Mouse (Mus musculus): ENCODE data around the gene Ppp1r8. TPM values are rescaled to one million over a fixed set of nuclear protein-coding genes. Genes with fewer than 3 reads are reported as not detected.

Gene Ppp1r8
- total and polyA plus RNA-seq, 2 experiments: 9.3 to 10.9 TPM

- no peak for DNase-seq (ENCODE audit: extremely low read depth, low read depth, low spot score)
- Histone ChIP-seq H3K36me3 (ENCODE audit: control insufficient read depth, insufficient read depth, low read length) (peaks cover 11% of the 10 kb centered on the region; the same call in 1 of the 2 replicates), H3K27ac (replicated peaks; ENCODE audit: insufficient read depth, low read depth, low read length) (no peak overlapping the region), H3K4me3 (ENCODE audit: insufficient read depth, low read depth, low read length) (no peak overlapping the region), H3K4me1 (ENCODE audit: control insufficient read depth, insufficient read depth, low read length) (no peaks in the 10 kb centered on the region), H3K27me3 (ENCODE audit: control insufficient read depth, insufficient read depth, low read length) (no peaks in the 10 kb centered on the region), H3K9ac (ENCODE audit: low read depth, low read length) (no peak overlapping the region), H3K79me2 (ENCODE audit: control insufficient read depth, insufficient read depth, low read length) (no peaks in the 10 kb centered on the region)
- TF ChIP-seq CTCF (IDR thresholded peaks at IDR 0.05; ENCODE audit: low read depth, low read length): no peak
- no peak for TF ChIP-seq POLR2A (IDR thresholded peaks at IDR 0.05; ENCODE audit: extremely low read depth, insufficient read depth, low read length)
- WGBS: 88% methylated on average over 4 of the region's 4 CpGs
Observed at GRCm38 (mm10) chr4:132780288-132780687, 62.7 kb downstream of the Ppp1r8 start.

DNA sequence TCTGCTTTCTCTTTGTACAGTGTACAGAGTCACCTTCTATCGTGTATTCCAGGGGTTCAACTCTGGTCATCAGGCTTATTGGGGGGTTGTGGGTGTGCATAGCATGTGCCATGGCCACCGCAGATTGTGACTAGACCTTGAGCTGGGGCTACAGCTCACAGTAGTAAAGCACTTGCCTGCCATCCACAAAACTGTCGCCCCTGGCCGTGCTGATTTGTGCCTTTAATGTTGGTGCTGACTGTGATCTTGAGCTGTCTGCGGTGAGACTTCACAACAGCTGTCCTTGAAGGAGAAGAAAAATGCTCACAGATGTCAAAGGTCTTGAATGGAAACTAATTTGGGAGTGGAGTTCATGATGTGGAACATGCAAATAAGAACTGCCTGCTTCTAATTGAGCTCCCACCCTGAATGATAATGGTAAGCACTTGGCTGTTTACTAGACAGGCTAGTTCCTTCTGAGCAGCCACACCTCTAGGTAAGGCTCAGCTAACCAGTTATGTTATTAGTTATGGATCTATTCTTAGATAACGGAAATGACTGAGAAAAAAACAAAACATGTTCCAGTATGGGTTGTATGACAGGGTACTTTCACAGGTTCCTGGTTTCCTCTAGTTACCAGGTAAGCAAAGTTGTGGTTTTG lies 64.3 kb downstream of the Ppp1r8 start:
- no peaks in the 10 kb centered on the region for H3K79me2 ChIP-seq (ENCODE audit: control insufficient read depth, insufficient read depth, low read length)
- peaks cover 19% of the 10 kb centered on the region; the same call in 1 of the 2 replicates for H3K36me3 ChIP-seq (ENCODE audit: control insufficient read depth, insufficient read depth, low read length)
- no peak for DNase-seq (ENCODE audit: extremely low read depth, low read depth, low spot score)

More for the DNA sequence above, 64.3 kb downstream of the Ppp1r8 start:
- WGBS: 92% methylated on average over 6 of the region's 6 CpGs
- no peak overlapping the region for H3K4me3 ChIP-seq (ENCODE audit: insufficient read depth, low read depth, low read length)
- no peaks in the 10 kb centered on the region for H3K4me1 ChIP-seq (ENCODE audit: control insufficient read depth, insufficient read depth, low read length)
- TF ChIP-seq POLR2A (IDR thresholded peaks at IDR 0.05; ENCODE audit: extremely low read depth, insufficient read depth, low read length) (no peak), CTCF (IDR thresholded peaks at IDR 0.05; ENCODE audit: low read depth, low read length) (no peak)
- no peaks in the 10 kb centered on the region for H3K27me3 ChIP-seq (ENCODE audit: control insufficient read depth, insufficient read depth, low read length)
- no peak overlapping the region for H3K27ac ChIP-seq (replicated peaks; ENCODE audit: insufficient read depth, low read depth, low read length)
- no peak overlapping the region for H3K9ac ChIP-seq (ENCODE audit: low read depth, low read length)

Other genes starting within 250 kb of the Ppp1r8 start
- 6.7 and 6.8 TPM in 2 replicates for gene Eya3, start 204.2 kb downstream of the Ppp1r8 start, total RNA-seq (2014; rRNA removed)
- 9.0 and 9.2 TPM in 2 replicates for gene Eya3, start 204.2 kb downstream of the Ppp1r8 start, polyA plus RNA-seq (2012; rRNA removed)
- gene Xkr8, start 110.6 kb downstream of the Ppp1r8 start, total RNA-seq (2014; rRNA removed): 3.0 and 6.1 TPM in 2 replicates
- 5.9 and 10.1 TPM in 2 replicates for gene Xkr8, start 110.6 kb downstream of the Ppp1r8 start, polyA plus RNA-seq (2012; rRNA removed)
- 0.34 and 0.65 TPM in 2 replicates for gene Smpdl3b, start 85.9 kb downstream of the Ppp1r8 start, total RNA-seq (2014; rRNA removed)
- gene Smpdl3b, start 85.9 kb downstream of the Ppp1r8 start, polyA plus RNA-seq (2012; rRNA removed): 0.16 and 0.34 TPM in 2 replicates
- gene Rpa2, start 74.8 kb downstream of the Ppp1r8 start, total RNA-seq (2014; rRNA removed): 6.6 and 8.1 TPM in 2 replicates
- gene Rpa2, start 74.8 kb downstream of the Ppp1r8 start, polyA plus RNA-seq (2012; rRNA removed): 9.2 and 11.1 TPM in 2 replicates
- 2.5 and 3.0 TPM in 2 replicates for gene Themis2, start 46.8 kb downstream of the Ppp1r8 start, total RNA-seq (2014; rRNA removed)
- gene Themis2, start 46.8 kb downstream of the Ppp1r8 start, polyA plus RNA-seq (2012; rRNA removed): 1.3 and 3.1 TPM in 2 replicates
- 13.6 and 15.2 TPM in 2 replicates for gene Stx12, start 41.3 kb upstream of the Ppp1r8 start, total RNA-seq (2014; rRNA removed)
- gene Stx12, start 41.3 kb upstream of the Ppp1r8 start, polyA plus RNA-seq (2012; rRNA removed): 5.7 and 6.9 TPM in 2 replicates
- 11.3 and 11.6 TPM in 2 replicates for gene Fam76a, start 79.4 kb upstream of the Ppp1r8 start, total RNA-seq (2014; rRNA removed)
- 4.9 and 5.8 TPM in 2 replicates for gene Fam76a, start 79.4 kb upstream of the Ppp1r8 start, polyA plus RNA-seq (2012; rRNA removed)
- gene Fgr, start 130.9 kb upstream of the Ppp1r8 start, total RNA-seq (2014; rRNA removed): 1.2 and 1.3 TPM in 2 replicates
- gene Fgr, start 130.9 kb upstream of the Ppp1r8 start, polyA plus RNA-seq (2012; rRNA removed): 0.86 and 1.6 TPM in 2 replicates
- gene Ahdc1, start 168.1 kb upstream of the Ppp1r8 start, total RNA-seq (2014; rRNA removed): 2.4 and 4.1 TPM in 2 replicates
- gene Ahdc1, start 168.1 kb upstream of the Ppp1r8 start, polyA plus RNA-seq (2012; rRNA removed): 8.7 and 8.8 TPM in 2 replicates